Comparison of ENCODE assay signal across 8 mouse cellular contexts in the genomic region with DNA sequence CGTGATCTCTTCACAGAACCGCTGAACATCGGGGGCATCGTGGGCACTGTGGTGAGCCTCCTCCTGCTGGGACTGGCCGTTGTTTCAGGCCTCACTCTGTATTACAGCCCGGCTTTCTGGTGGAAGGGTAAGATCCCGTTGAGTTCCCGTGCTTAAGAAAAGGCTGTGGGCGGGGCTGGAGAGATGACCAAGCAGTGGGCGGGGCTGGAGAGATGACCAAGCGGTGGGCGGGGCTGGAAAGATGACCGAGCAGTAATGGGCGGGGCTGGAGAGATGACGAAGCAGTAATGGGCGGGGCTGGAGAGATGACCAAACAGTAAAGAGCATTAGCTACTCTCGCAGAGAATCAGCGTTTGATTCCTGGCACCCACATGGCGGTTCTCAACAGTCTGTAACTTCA. TPM values are rescaled to one million over a fixed set of nuclear protein-coding genes. Genes with fewer than 3 reads are reported as not detected.
DNase-seq lines count a peak whose midpoint lies in the region; ATAC-seq and TF ChIP-seq lines count a peak whose summit lies in the region.

No protein-coding gene starts in this region.

- no peaks in the 10 kb centered on the region for H3K27me3 ChIP-seq in embryonic facial prominence, embryonic 15.5 days

- no peaks in the 10 kb centered on the region for H3K9me3 ChIP-seq in ES-E14 (ENCODE audit: control insufficient read depth, insufficient read depth, low read depth, low read length)
- no peaks in the 10 kb centered on the region for H3K9me3 ChIP-seq in embryonic facial prominence, embryonic 15.5 days (replicated peaks)

- WGBS in embryonic facial prominence, embryonic 15.5 days: 33% methylated on average over 19 of the region's 19 CpGs

- H3K36me3 ChIP-seq in ES-E14 (ENCODE audit: control insufficient read depth, insufficient read depth, low read length, poor library complexity, severe bottlenecking): peaks cover 10% of the 10 kb centered on the region; the same call in 1 of the 2 replicates
- H3K36me3 ChIP-seq in embryonic facial prominence, embryonic 15.5 days: 0 out of 2 replicates have a peak, but pooled peaks cover 7% of the 10 kb centered on the region

- peak; percentile 55; the same call in 1 of the 2 replicates for ATAC-seq in embryonic facial prominence, embryonic 15.5 days (ENCODE audit: insufficient number of reproducible peaks, low FRiP score, low TSS enrichment, low read depth)
- ATAC-seq in activated CD4-positive, CD25-positive, alpha-beta regulatory T cell, adult 4 months: no peak

- intact Hi-C loops in heart, postnatal 36 days (cut with DNase I): no loop called here

- peak overlapping the region; percentile 54; the same call in 1 of the 2 replicates for H3K27ac ChIP-seq in ES-E14 (ENCODE audit: insufficient read depth, low read depth, low read length, poor library complexity, severe bottlenecking)
- no peak overlapping the region for H3K27ac ChIP-seq in embryonic facial prominence, embryonic 15.5 days (replicated peaks)

- DNase-seq in ES-E14 (ENCODE audit: low read depth, low spot score): no peak
- DNase-seq in adrenal gland, postnatal 36 days: peak; percentile 76 to 79
- peak; percentile 34 to 60 for DNase-seq in heart, postnatal 36 days
- peak; percentile 81 to 87 for DNase-seq in kidney, postnatal 4 days
- peak; percentile 79 for DNase-seq in lung, postnatal 14 days
- DNase-seq in right cerebral cortex, postnatal 25 days: peak; percentile 31

- peak overlapping the region; percentile 14 to 62; a peak in 3 of 4 replicates for H3K4me3 ChIP-seq in ES-E14 (ENCODE audit: insufficient read depth in 1 of 2, low read depth in 1 of 2, low read length in 2 of 2, poor library complexity in 1 of 2, severe bottlenecking in 1 of 2)
- H3K4me3 ChIP-seq in embryonic facial prominence, embryonic 15.5 days (replicated peaks): no peak overlapping the region

- H3K9ac ChIP-seq in ES-E14 (ENCODE audit: insufficient read depth, low read depth, low read length, poor library complexity, severe bottlenecking): peak overlapping the region; percentile 60; the same call in 1 of the 2 replicates
- H3K9ac ChIP-seq in embryonic facial prominence, embryonic 15.5 days: no peak overlapping the region

- H3K4me2 ChIP-seq in embryonic facial prominence, embryonic 15.5 days (replicated peaks): no peak overlapping the region

- peaks cover 7 to 20% of the 10 kb centered on the region in 2 experiments for H3K4me1 ChIP-seq in ES-E14 (ENCODE audit: control insufficient read depth in 2 of 2, insufficient read depth in 2 of 2, low read length in 2 of 2, poor library complexity in 1 of 2)
- no peaks in the 10 kb centered on the region for H3K4me1 ChIP-seq in embryonic facial prominence, embryonic 15.5 days

- in situ Hi-C loops in ES-E14 (cut with MboI; ENCODE audit: low sequenced_read_pairs in 2 of 2, unreplicated experiment in 2 of 2): no loop called here

TF ChIP-seq in ES-E14, 5 proteins besides CTCF, POLR2A, EP300 and RAD21:
- TF ChIP-seq CHD2 (IDR thresholded peaks at IDR 0.05; ENCODE audit: low read depth, low read length): no peak
- 0 out of 2 replicates have a peak, but pooled peaks have one; percentile 17 for TF ChIP-seq MAFK (IDR thresholded peaks at IDR 0.05; ENCODE audit: insufficient read depth, low read depth, low read length)

RNA-seq across cellular contexts. Expression of a gene that starts 8.8 kb away (rescaled TPM):
- 76.7 and 84.5 TPM in 2 replicates for total RNA-seq in ES-E14 (2012; rRNA removed)
- 100 to 1,000 TPM; 134 to 135 TPM for total RNA-seq in adrenal gland, postnatal 36 days (2021)
- polyA plus RNA-seq in embryonic facial prominence, embryonic 15.5 days (2015; fragmentation: Nextera tagmentation; extraction: Ambion mirVana): 77.8 and 80.3 TPM in 2 replicates
- 100 to 1,000 TPM in 1 of 2 experiments, 10 to 100 TPM in 1; 97.1 to 104 TPM for total RNA-seq in heart, postnatal 36 days (2021)
- 10 to 100 TPM; 11.0 TPM for polyA plus RNA-seq in activated CD4-positive, CD25-positive, alpha-beta regulatory T cell, adult 4 months (2017; shearing (Covaris generic))

RNA-seq across cellular contexts. Expression of a gene that starts 29.4 kb away (rescaled TPM):
- 11.7 and 25.7 TPM in 2 replicates for total RNA-seq in ES-E14 (2012; rRNA removed)
- total RNA-seq in adrenal gland, postnatal 36 days (2021): 10 to 100 TPM; 16.3 to 23.0 TPM
- polyA plus RNA-seq in embryonic facial prominence, embryonic 15.5 days (2015; fragmentation: Nextera tagmentation; extraction: Ambion mirVana): 11.2 and 14.4 TPM in 2 replicates
- 10 to 100 TPM; 10.3 to 12.3 TPM for total RNA-seq in heart, postnatal 36 days (2021)
- 1 to 10 TPM; 3.9 to 6.7 TPM for polyA plus RNA-seq in activated CD4-positive, CD25-positive, alpha-beta regulatory T cell, adult 4 months (2017; shearing (Covaris generic))

RNA-seq across cellular contexts. Expression of a gene that starts 40.6 kb away (rescaled TPM):
- total RNA-seq in ES-E14 (2012; rRNA removed): 173 and 188 TPM in 2 replicates
- 1 to 10 TPM; 7.5 to 8.7 TPM for total RNA-seq in adrenal gland, postnatal 36 days (2021)
- polyA plus RNA-seq in embryonic facial prominence, embryonic 15.5 days (2015; fragmentation: Nextera tagmentation; extraction: Ambion mirVana): 77.6 and 83.6 TPM in 2 replicates
- 1 to 10 TPM; 2.7 to 5.2 TPM for total RNA-seq in heart, postnatal 36 days (2021)
- polyA plus RNA-seq in activated CD4-positive, CD25-positive, alpha-beta regulatory T cell, adult 4 months (2017; shearing (Covaris generic)): 10 to 100 TPM; 32.2 to 35.6 TPM

Comparison
In these comparisons a context has a peak if more than half of its experiments do, and no peak if none do; other contexts are left out.
1. RNA of a gene that starts 40.6 kb away (total RNA-seq): 173 to 188 TPM in ES-E14; 7.5 to 8.7 TPM in adrenal gland, postnatal 36 days and 2.7 to 5.2 TPM in heart, postnatal 36 days; every median in the first group is over 10 times any median in the second.